Mouse (Mus musculus) liver, postnatal 0 days (tissue): ENCODE measurements around the gene Tap2. TPM values are rescaled to one million over a fixed set of nuclear protein-coding genes. Genes with fewer than 3 reads are reported as not detected.
"Not testable (repeated sequence)": the region's sequence is repeated elsewhere in the genome, so short reads cannot be mapped to it uniquely, and the experiment has no call there.

Experiments used
- ATAC-seq: fragments of 200-750 bp; cut with Nextera tagmentation; 2 replicates; pipeline ENCODE4 v1.8.0; 2017; ENCODE audit warnings: mild to moderate bottlenecking, moderate library complexity
- DNase-seq: peaks from one replicate; pipeline ENCODE4 v3.0.0-alpha.2; 2016
- H3K27ac ChIP-seq: fragments of 300-500 bp; sonication (generic); 2 replicates; pipeline ENCODE4 v1.5.1; 2014; ENCODE audit warnings: antibody characterized with exemption, moderate library complexity, mild to moderate bottlenecking, low read depth
- H3K27me3 ChIP-seq: fragments of 300-500 bp; sonication (generic); 2 replicates; pipeline ENCODE4 v1.6.1; 2014; ENCODE audit warnings: low read length, control low read depth, mixed read lengths; ENCODE audit not compliant: insufficient read depth
- H3K36me3 ChIP-seq: fragments of 300-500 bp; sonication (generic); replicated peaks from 2 replicates; pipeline ENCODE4 v1.6.1; 2014; ENCODE audit warnings: mild to moderate bottlenecking, control low read depth, low read length, moderate library complexity, mixed read lengths; ENCODE audit not compliant: insufficient read depth
- H3K4me1 ChIP-seq: fragments of 300-500 bp; sonication (generic); 2 replicates; pipeline ENCODE4 v1.6.1; 2014; ENCODE audit warnings: antibody characterized with exemption, mild to moderate bottlenecking, control low read depth; ENCODE audit not compliant: insufficient read depth
- H3K4me2 ChIP-seq: fragments of 300-500 bp; sonication (generic); 2 replicates; pipeline ENCODE4 v1.6.1; 2014; ENCODE audit warnings: low read depth, mild to moderate bottlenecking, low read length, moderate library complexity, mixed read lengths
- H3K4me3 ChIP-seq: fragments of 300-500 bp; sonication (generic); 2 replicates; pipeline ENCODE4 v1.5.1; 2014; ENCODE audit warnings: low read depth, low read length
- H3K9ac ChIP-seq: fragments of 300-500 bp; sonication (generic); replicated peaks from 2 replicates; pipeline ENCODE4 v1.6.1; 2014; ENCODE audit warnings: mild to moderate bottlenecking, moderate library complexity
- H3K9me3 ChIP-seq: fragments of 300-500 bp; sonication (generic); 2 replicates; pipeline ENCODE4 v1.6.1; 2016; ENCODE audit warnings: mild to moderate bottlenecking, control low read depth, low read length, mixed read lengths
- CTCF ChIP-seq: sonication (generic); IDR thresholded peaks from 2 replicates; pipeline ENCODE4 v1.5.1; 2016; ENCODE audit warnings: antibody characterized with exemption, low read depth
- EP300 ChIP-seq: IDR thresholded peaks from 2 replicates; pipeline ENCODE4 v1.6.1; 2016; ENCODE audit warnings: antibody characterized with exemption, low read depth, mild to moderate bottlenecking
- WGBS: fragments of 180-500 bp; shearing (Covaris S2); extraction: QIAGEN DNeasy Blood & Tissue Kit; methylation state at CpG from one replicate; pipeline ENCODE4 v1.1.7; 2014; ENCODE audit not compliant: insufficient replicate concordance; 5-methylcytosine and 5-hydroxymethylcytosine counted together
- polyA plus RNA-seq: library from polyadenylated mRNA; unstranded; fragments of >200 nt; fragmentation: Nextera tagmentation; extraction: Ambion mirVana; gene quantifications from 2 replicates; pipeline ENCODE4 v1.2.1, GENCODE M21; 2015

Tap2 gene
- polyA plus RNA-seq, 1 experiment from 2014 or later, result 10.5 TPM

DNA sequence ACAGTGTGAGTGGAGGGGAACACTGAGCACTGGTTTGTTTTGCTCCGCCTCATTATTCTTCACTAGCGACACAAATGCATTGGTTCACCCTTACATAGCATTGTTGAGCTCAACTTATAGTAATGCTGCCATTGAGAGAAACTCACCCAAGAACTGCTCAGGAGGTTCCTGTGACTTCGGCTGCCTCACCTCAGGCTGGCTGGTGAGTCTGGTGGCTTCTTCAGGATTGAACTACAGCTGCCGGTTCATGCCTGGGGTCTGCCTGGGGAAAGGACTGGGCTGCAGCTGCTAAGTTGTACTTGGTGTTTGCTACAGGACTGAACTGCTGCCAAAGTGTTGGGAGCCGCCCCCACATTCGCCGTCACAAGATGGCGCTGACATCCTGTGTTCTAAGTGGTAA lies 22.1 kb downstream of the Tap2 start:
- no peaks in the 10 kb centered on the region for H3K27me3 ChIP-seq
- no peak overlapping the region for H3K27ac ChIP-seq
- H3K4me1 ChIP-seq, result no peaks in the 10 kb centered on the region
- 89% methylated on average over 8 of the region's 8 CpGs for WGBS
- no peak overlapping the region for H3K9ac ChIP-seq
- no peaks in the 10 kb centered on the region for H3K9me3 ChIP-seq
- no peak overlapping the region for H3K4me2 ChIP-seq
- DNase-seq (no peak), ATAC-seq (no peak)
- no peak for TF ChIP-seq EP300
- TF ChIP-seq CTCF, result no peak
- H3K36me3 ChIP-seq, result no peaks in the 10 kb centered on the region
- no peak overlapping the region for H3K4me3 ChIP-seq

DNA sequence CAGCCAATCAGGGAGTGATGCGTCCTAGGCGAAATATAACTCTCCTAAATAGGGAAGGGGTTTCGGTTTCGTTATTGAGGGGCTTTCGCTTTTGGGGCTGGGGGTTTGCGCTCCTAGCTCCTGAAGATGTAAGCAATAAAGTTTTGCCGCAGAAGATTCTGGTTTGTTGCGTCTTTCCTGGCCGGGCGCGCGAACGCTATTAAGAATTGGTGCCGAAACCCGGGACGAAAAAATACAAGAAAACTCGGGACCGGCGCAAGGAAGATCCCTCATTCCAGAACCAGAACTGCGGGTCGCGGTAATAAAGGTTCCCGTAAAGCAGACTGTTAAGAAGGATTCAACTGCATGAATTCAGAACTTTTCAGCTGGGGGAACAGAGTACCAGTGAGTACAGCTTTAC lies 22.6 kb downstream of the Tap2 start:
- 94% methylated on average over 13 of the region's 23 CpGs for WGBS
- H3K27me3 ChIP-seq, H3K36me3 ChIP-seq, H3K9ac ChIP-seq, H3K4me3 ChIP-seq, H3K9me3 ChIP-seq, H3K27ac ChIP-seq, ATAC-seq, DNase-seq, H3K4me2 ChIP-seq, H3K4me1 ChIP-seq: not testable (repeated sequence)

DNA sequence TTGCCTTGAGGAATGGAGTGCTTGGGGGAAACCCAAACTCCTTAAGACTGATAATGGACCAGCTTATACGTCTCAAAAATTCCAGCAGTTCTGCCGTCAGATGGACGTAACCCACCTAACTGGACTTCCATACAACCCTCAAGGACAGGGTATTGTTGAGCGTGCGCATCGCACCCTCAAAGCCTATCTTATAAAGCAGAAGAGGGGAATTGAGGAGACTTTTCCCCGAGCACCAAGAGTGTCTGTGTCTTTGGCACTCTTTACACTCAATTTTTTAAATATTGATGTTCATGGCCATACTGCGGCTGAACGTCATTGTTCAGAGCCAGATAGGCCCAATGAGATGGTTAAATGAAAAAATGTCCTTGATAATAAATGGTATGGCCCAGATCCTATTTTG lies 27.6 kb downstream of the Tap2 start:
- not testable (repeated sequence) for H3K27ac ChIP-seq, ATAC-seq, DNase-seq, H3K9me3 ChIP-seq, H3K27me3 ChIP-seq, H3K9ac ChIP-seq, H3K4me1 ChIP-seq, H3K36me3 ChIP-seq, H3K4me2 ChIP-seq, H3K4me3 ChIP-seq
- 91% methylated on average over 6 of the region's 9 CpGs for WGBS

DNA sequence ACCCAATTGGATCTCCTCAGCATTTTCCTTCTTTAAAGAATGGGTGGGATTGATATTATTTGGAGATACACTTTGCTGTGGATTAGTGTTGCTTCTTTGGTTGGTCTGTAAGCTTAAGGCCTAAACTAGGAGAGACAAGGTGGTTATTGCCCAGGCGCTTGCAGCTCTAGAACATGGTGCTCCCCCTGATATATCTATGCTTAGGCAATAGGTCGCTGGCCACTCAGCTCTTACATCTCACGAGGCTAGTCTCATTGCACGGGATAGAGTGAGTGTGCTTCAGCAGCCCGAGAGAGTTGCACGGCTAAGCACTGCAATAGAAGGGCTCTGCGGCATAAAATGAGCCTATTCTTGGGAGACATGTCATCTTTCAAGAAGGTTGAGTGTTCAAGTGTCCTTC lies 28.7 kb downstream of the Tap2 start:
- not testable (repeated sequence) for H3K9ac ChIP-seq, H3K4me3 ChIP-seq, H3K36me3 ChIP-seq, DNase-seq, H3K27me3 ChIP-seq, H3K9me3 ChIP-seq, H3K4me2 ChIP-seq, ATAC-seq, H3K27ac ChIP-seq, H3K4me1 ChIP-seq
- 81% methylated on average over 5 of the region's 7 CpGs for WGBS

DNA sequence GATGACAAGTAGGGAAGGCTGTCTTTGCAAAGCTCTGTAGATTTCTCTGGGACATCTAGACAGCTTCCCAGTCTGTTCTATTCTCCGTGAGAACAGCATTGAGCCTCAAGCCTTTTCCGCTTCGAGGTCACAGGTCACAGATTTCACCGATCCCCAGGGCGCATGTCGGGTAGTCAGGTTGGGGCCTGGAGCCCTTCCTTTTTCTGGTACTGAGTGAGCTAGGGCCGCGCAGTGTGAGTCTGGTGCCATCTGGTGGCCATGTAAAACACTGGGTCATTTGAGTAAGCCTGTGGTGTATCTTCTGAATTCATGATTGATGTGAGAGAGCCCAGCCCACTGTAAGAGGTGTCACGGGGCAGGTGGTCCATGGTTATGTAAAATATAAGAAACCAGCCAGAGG lies 31.6 kb downstream of the Tap2 start:
- DNase-seq (peak; percentile 80), ATAC-seq (peak; percentile 84)
- no peak overlapping the region for H3K27ac ChIP-seq
- H3K4me2 ChIP-seq, result peak overlapping the region; percentile 10; the same call in 1 of the 2 replicates
- H3K9me3 ChIP-seq, result no peaks in the 10 kb centered on the region
- H3K4me3 ChIP-seq, result no peak overlapping the region
- no peak overlapping the region for H3K9ac ChIP-seq
- peaks cover 3% of the 10 kb centered on the region; the same call in 1 of the 2 replicates for H3K4me1 ChIP-seq
- 12% methylated on average over 9 of the region's 9 CpGs for WGBS
- H3K27me3 ChIP-seq, result no peaks in the 10 kb centered on the region
- H3K36me3 ChIP-seq, result no peaks in the 10 kb centered on the region
- TF ChIP-seq EP300 (no peak), CTCF (peak; percentile 95)

DNA sequence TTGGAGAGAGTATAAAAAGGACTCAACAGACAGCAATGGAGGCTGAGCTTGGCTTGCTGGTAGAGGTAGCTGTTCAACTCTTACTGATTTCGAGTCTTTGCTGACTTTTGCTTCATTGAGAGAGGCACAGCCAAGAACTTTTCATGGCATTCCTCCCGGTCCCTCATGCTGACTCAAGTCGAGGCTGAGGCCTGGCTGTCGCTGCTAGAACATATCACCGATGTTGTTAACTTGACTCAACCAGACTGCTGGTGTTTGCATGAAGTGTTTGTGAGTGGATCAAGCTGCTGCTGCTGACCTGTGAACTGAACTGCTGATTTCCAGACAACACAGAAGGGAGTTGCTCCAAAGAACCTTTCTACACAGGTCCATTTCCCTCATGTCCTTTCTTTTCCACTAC lies 33.4 kb downstream of the Tap2 start:
- DNase-seq, result no peak
- 75% methylated on average over 5 of the region's 5 CpGs for WGBS
- H3K4me3 ChIP-seq, result no peak overlapping the region
- H3K27ac ChIP-seq, result no peak overlapping the region
- H3K27me3 ChIP-seq, result no peaks in the 10 kb centered on the region
- no peak overlapping the region for H3K9ac ChIP-seq
- H3K9me3 ChIP-seq, result 0 out of 2 replicates have a peak, but pooled peaks cover 2% of the 10 kb centered on the region
- no peaks in the 10 kb centered on the region for H3K36me3 ChIP-seq
- TF ChIP-seq CTCF, result no peak
- TF ChIP-seq EP300, result no peak
- ATAC-seq, result no peak
- peaks cover 3% of the 10 kb centered on the region; the same call in 1 of the 2 replicates for H3K4me1 ChIP-seq
- H3K4me2 ChIP-seq, result no peak overlapping the region

DNA sequence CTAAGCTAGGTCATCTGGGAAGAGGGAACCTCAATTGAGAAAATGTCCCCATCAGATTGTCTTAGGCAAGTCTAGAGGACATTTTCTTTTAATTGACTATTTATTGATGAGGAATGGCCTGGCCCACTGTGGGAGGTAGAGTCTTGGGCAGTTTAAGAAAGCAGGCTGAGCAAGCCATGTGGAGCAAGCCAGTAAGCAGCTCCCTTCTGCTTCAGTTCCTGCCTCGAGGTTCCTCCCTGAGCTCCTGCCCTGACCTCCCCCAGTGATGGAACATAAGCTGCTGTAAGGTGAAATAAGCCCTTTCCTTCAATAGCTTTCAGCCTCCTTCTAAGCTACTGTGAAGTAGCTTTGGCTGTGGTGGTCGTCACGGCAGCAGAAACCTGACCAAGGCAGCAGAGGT lies 34.4 kb downstream of the Tap2 start:
- DNase-seq (no peak), ATAC-seq (no peak)
- no peak overlapping the region for H3K4me2 ChIP-seq
- H3K9ac ChIP-seq, result no peak overlapping the region
- H3K4me3 ChIP-seq, result no peak overlapping the region
- H3K4me1 ChIP-seq, result peaks cover 3% of the 10 kb centered on the region; the same call in 1 of the 2 replicates
- no peak overlapping the region for H3K27ac ChIP-seq
- no peaks in the 10 kb centered on the region for H3K36me3 ChIP-seq
- no peaks in the 10 kb centered on the region for H3K27me3 ChIP-seq
- WGBS, result 65% methylated on average over 3 of the region's 3 CpGs
- 0 out of 2 replicates have a peak, but pooled peaks cover 5% of the 10 kb centered on the region for H3K9me3 ChIP-seq
- TF ChIP-seq EP300 (no peak), CTCF (no peak)
